Mouse (Mus musculus) megakaryocyte-erythroid progenitor cell, adult 5-6 weeks (primary cell): ENCODE results near the gene Ccdc61. TPM values are rescaled to one million over a fixed set of nuclear protein-coding genes. Genes with fewer than 3 reads are reported as not detected.
A peak's percentile ranks its signal among the peaks of the same experiment; 100 is the strongest.

Experiments
- ATAC-seq: replicated peaks from 2 replicates; pipeline ENCODE4 v1.8.0; 2016; ENCODE audit warnings: mild to moderate bottlenecking, inconsistent platforms; ENCODE audit not compliant: severe bottlenecking, poor library complexity, low FRiP score, low TSS enrichment
- total RNA-seq, 2 experiments: library from RNA; stranded (forward) in 1 of 2; stranded (reverse) in 1 of 2; fragments of 200-1000, 215-1000 nt in 1 of 2; fragments of >200 nt in 1 of 2; fragmentation: Nextera tagmentation in 1 of 2; gene quantifications; 2 replicates each; pipeline ENCODE4 v1.2.3; 2014 to 2017

Gene Ccdc61
- total RNA-seq (2014; fragmentation: Nextera tagmentation) = 23.6 and 42.3 TPM in 2 replicates
- 6.8 and 13.3 TPM in 2 replicates for total RNA-seq (2017)

GRCm38 (mm10) chr7:18910241-18910831 lies at the start of gene Ccdc61:
Gene Ccdc61 (minus strand): TSS chr7:18910415.
- peak; percentile 99 for ATAC-seq

GRCm38 (mm10) chr7:18959446-18959845 lies 49.2 kb upstream of the Ccdc61 start:
- no peak for ATAC-seq

GRCm38 (mm10) chr7:18958384-18958766 lies 48.2 kb upstream of the Ccdc61 start:
- ATAC-seq = no peak

GRCm38 (mm10) chr7:18957569-18958383 lies 47.6 kb upstream of the Ccdc61 start:
- ATAC-seq = no peak

- peak; percentile 76 for ATAC-seq
Measured at GRCm38 (mm10) chr7:18951397-18951796, 41.2 kb upstream of the Ccdc61 start.

- 0 out of 2 replicates have a peak, but pooled peaks have one; percentile 44 for ATAC-seq
Measured at GRCm38 (mm10) chr7:18950523-18951315, 40.5 kb upstream of the Ccdc61 start.

GRCm38 (mm10) chr7:18949781-18950522 lies 39.7 kb upstream of the Ccdc61 start:
- no peak for ATAC-seq

GRCm38 (mm10) chr7:18948151-18948550 lies 37.9 kb upstream of the Ccdc61 start:
- no peak for ATAC-seq

- ATAC-seq = no peak
Measured at GRCm38 (mm10) chr7:18942815-18943214, 32.6 kb upstream of the Ccdc61 start.

- no peak for ATAC-seq
Measured at GRCm38 (mm10) chr7:18942376-18942775, 32.2 kb upstream of the Ccdc61 start.

GRCm38 (mm10) chr7:18927759-18928158 lies 17.5 kb upstream of the Ccdc61 start:
- ATAC-seq = no peak

GRCm38 (mm10) chr7:18926911-18927310 lies 16.7 kb upstream of the Ccdc61 start:
- no peak for ATAC-seq

- ATAC-seq = no peak
Measured at GRCm38 (mm10) chr7:18926041-18926790, 16.0 kb upstream of the Ccdc61 start.

GRCm38 (mm10) chr7:18925162-18925938 lies 15.1 kb upstream of the Ccdc61 start, which contains the start of gene Nova2:
Gene Nova2 (plus strand): TSS chr7:18925888.
- ATAC-seq = peak; percentile 96

- no peak for ATAC-seq
Measured at GRCm38 (mm10) chr7:18924321-18924720, 14.1 kb upstream of the Ccdc61 start.

- no peak for ATAC-seq
Measured at GRCm38 (mm10) chr7:18923711-18924191, 13.5 kb upstream of the Ccdc61 start.

- ATAC-seq = no peak
Measured at GRCm38 (mm10) chr7:18923267-18923666, 13.1 kb upstream of the Ccdc61 start.

GRCm38 (mm10) chr7:18922807-18923206 lies 12.6 kb upstream of the Ccdc61 start:
- no peak for ATAC-seq
